Mouse (Mus musculus): ENCODE data around the gene Ccdc34. TPM values are rescaled to one million over a fixed set of nuclear protein-coding genes. Genes with fewer than 3 reads are reported as not detected.

Gene Ccdc34
- polyA plus RNA-seq, 1 experiment from 2014 or later = 28.7 TPM

GRCm38 (mm10) chr2:110220492-110220891 lies 202.9 kb downstream of the Ccdc34 start:
- no peaks in the 10 kb centered on the region for H3K27me3 ChIP-seq (replicated peaks)
- WGBS = 69% methylated on average over 1 of the region's 1 CpGs

GRCm38 (mm10) chr2:110222793-110223192 lies 205.2 kb downstream of the Ccdc34 start:
- ATAC-seq (ENCODE audit: insufficient number of reproducible peaks, low FRiP score) = no peak
- WGBS = 72% methylated on average over 2 of the region's 2 CpGs
- Histone ChIP-seq H3K9me3 (replicated peaks) (no peaks in the 10 kb centered on the region), H3K36me3 (no peaks in the 10 kb centered on the region), H3K27ac (ENCODE audit: poor library complexity, severe bottlenecking) (no peak overlapping the region), H3K4me3 (no peak overlapping the region), H3K4me1 (replicated peaks) (no peaks in the 10 kb centered on the region), H3K4me2 (no peak overlapping the region), H3K9ac (no peak overlapping the region), H3K27me3 (replicated peaks) (no peaks in the 10 kb centered on the region)

More at GRCm38 (mm10) chr2:110220492-110220891, 202.9 kb downstream of the Ccdc34 start:
- Histone ChIP-seq H3K9me3 (replicated peaks) (no peaks in the 10 kb centered on the region), H3K27ac (ENCODE audit: poor library complexity, severe bottlenecking) (no peak overlapping the region), H3K4me2 (no peak overlapping the region), H3K36me3 (no peaks in the 10 kb centered on the region), H3K4me1 (replicated peaks) (no peaks in the 10 kb centered on the region), H3K9ac (no peak overlapping the region), H3K4me3 (no peak overlapping the region)
- no peak for ATAC-seq (ENCODE audit: insufficient number of reproducible peaks, low FRiP score)

Other genes with a start within 250 kb of the Ccdc34 start
- 52.1 and 53.7 TPM in 2 replicates for gene Lin7c, start 127.0 kb upstream of the Ccdc34 start, polyA plus RNA-seq (2016; fragmentation: Nextera tagmentation; extraction: Ambion mirVana)
- gene Lgr4, start 100.2 kb upstream of the Ccdc34 start, polyA plus RNA-seq (2016; fragmentation: Nextera tagmentation; extraction: Ambion mirVana) = 15.1 and 17.8 TPM in 2 replicates

Measured in heart, embryonic 12.5 days (tissue).